Mouse (Mus musculus): ENCODE measurements around the gene Chn1.

- TF ChIP-seq POLR2A (IDR thresholded peaks at IDR 0.05; ENCODE audit: borderline replicate concordance, extremely low read depth, insufficient read depth, insufficient read length, poor library complexity, severe bottlenecking) (no peak), CTCF (IDR thresholded peaks at IDR 0.05; ENCODE audit: borderline replicate concordance, extremely low read depth, insufficient read depth, insufficient read length) (no peak)
Observed at GRCm38 (mm10) chr2:73776936-73777335, 1.8 kb upstream of the Chn1 start.
